Mouse (Mus musculus) c-Kit-negative CD71-positive TER-119-positive erythroid progenitor cells, embryonic 14.5 days (primary cell): ENCODE measurements around the gene Pabpn1l.
A peak's percentile ranks its signal among the peaks of the same experiment; 100 is the strongest.
"Not testable (repeated sequence)": the region's sequence is repeated elsewhere in the genome, so short reads cannot be mapped to it uniquely, and the experiment has no call there.

Source experiments
- DNase-seq: peaks from one replicate; pipeline ENCODE4 v3.0.0-alpha.2; 2013; ENCODE audit warnings: low read depth, low spot score

Gene Pabpn1l

DNA sequence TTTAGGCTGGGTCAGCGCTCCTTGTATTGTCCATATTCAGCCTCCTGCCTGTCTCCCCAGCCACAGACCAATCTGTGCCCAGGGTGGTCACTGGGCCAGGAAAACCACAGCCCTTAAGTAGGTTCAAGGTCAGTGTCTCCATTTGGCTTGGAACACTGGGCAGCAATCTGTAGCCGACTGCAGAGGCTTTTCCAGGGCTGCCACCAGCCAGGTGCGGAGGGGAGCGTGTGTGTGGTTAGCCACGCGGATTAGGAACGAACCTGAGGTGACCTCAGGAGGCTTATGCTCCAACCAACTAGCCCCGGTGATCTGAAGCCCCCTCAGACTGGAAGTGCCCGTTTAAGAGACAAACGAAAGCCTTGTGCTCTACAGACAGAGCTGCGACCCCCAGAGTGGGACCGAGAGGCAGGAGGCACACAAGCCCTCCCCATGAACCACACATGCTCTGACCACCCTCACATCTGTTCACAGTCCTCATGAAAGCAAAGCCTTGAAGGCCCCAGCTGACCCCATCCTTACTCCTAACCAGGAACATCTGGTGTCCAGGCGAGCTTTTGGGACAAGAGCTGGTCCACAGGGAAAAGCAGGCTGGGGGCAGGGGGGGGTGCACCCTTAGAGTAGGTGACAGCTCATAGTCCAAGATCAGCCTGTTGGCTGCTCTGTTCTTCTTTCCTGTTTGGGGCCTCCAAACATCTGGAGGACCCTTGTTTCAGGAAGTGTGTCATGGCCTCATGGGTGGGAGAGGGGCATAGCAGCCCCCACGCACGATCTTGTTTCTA is 25.8 kb upstream of the Pabpn1l start:
- DNase-seq: no peak

- no peak for DNase-seq
These were observed 23.8 kb upstream of the Pabpn1l start for GRCm38 (mm10) chr8:122646337-122646736.

DNA sequence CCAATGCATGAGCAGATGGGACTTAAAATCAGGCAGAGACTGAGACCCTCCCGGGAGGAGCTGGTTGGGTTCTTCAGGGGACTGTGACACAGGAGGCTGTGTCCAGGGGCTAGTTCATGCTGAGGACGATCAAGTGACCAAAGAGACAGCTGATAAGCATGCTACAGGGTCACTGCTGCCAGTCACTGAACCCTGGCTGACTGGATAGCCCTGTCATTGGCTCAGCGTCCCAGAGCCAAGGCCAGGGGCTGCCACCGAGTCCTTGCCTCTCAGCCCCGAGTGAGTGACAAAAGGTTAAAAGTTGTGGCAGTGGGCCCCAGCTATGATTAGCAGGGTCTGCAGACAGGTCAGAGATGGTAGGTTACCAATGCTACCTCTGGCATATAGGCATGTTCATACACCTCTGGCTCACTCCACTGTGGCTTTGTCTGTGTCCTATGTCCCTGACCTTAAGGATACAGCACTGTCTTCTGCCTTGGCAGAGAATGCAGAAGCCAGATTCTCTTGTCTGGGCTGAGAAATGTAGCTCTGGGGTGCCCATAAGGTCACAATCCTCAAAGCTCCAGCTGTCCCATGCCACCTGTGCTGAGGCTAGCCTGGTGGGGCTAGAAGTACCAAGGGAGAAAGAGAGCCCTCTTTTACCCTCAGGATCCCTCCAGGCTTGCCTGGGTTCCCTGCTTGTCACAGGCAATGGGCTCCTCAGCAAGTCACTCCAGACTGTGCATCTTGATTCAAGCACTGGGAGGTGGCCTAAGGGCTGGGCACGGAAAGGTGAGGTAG is 21.8 kb upstream of the Pabpn1l start:
- no peak for DNase-seq

DNA sequence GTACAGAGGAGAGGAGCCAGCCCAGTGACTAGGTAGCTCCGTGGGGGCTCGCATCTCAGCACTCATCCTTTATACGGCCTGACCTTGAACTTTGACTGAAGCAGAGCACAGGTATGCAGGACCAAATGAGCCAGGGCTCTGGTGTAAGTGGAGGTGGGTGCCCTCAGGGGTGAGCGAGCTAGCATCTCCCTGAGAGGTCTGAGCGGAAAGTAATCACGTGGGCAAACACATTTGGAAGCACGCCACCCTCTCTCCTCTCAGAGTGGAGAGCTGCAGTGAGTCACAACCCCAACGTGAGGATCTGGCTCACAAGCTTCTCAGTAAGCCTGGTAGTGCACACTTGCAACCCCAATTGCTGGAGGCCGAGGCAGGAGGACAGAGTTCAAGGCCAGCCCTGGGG is 19.5 kb upstream of the Pabpn1l start:
- DNase-seq: no peak

DNA sequence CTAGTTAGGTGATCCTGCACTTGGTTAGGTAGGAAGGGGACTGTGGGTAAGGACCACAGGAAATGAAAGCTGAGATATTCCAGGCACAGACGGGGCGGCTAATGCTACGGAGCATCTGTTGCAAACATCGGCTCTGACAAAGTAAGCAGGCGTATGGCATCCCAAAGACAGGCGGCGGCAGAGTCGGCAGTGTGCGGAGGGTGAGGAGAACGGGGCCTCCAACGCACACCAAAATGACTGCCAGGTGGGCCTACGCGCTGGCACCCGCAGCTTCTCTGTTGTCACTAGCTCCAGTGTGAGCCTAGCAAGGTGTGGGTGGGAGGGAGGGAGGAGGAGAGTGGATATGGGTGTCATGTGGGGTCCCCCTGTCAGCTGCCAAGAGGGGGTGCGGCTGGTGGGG is 18.9 kb upstream of the Pabpn1l start:
- no peak for DNase-seq

GRCm38 (mm10) chr8:122640825-122641224 is 18.3 kb upstream of the Pabpn1l start:
- no peak for DNase-seq

- no peak for DNase-seq
These were observed 17.1 kb upstream of the Pabpn1l start for GRCm38 (mm10) chr8:122639521-122640248.

GRCm38 (mm10) chr8:122638601-122639000 is 16.1 kb upstream of the Pabpn1l start:
- DNase-seq: no peak

DNA sequence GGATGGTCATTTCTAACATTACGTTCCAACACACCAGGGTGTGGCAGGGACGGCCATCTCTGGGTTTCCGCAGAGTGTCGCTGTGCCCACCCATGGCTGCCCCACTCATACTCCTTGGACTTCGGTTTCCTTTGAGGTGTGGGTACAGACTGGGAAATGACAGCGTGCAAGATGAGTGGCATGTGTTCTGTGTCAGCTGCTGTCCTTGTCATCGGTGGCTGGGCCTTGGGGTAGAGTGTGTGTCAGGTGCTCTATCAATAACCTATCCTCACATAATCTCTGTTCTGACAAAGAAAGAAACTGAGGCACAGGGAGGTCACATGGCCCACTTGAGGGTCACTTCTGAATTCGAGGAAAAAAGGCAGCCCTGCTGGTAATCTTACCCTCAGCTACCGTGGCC is 14.7 kb upstream of the Pabpn1l start:
- DNase-seq: no peak

DNA sequence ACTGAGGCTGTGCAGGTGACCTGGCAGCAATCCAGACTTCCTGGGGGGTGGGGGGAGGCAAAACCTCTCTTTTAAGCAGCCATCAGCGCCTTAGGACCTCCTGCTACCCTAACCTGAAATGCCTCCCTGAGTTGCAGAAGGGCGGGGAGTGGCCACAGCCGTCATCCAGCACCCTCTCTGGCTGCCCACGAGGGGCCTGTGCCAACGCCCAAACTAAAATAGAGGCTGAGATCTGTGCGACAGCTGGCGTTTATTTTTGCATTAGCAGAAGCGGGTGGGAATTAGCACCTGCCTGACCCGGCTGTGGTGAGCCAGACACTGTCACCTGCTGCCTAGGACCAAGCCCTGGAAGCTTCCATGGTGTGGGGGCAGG is 14.2 kb upstream of the Pabpn1l start:
- no peak for DNase-seq

DNA sequence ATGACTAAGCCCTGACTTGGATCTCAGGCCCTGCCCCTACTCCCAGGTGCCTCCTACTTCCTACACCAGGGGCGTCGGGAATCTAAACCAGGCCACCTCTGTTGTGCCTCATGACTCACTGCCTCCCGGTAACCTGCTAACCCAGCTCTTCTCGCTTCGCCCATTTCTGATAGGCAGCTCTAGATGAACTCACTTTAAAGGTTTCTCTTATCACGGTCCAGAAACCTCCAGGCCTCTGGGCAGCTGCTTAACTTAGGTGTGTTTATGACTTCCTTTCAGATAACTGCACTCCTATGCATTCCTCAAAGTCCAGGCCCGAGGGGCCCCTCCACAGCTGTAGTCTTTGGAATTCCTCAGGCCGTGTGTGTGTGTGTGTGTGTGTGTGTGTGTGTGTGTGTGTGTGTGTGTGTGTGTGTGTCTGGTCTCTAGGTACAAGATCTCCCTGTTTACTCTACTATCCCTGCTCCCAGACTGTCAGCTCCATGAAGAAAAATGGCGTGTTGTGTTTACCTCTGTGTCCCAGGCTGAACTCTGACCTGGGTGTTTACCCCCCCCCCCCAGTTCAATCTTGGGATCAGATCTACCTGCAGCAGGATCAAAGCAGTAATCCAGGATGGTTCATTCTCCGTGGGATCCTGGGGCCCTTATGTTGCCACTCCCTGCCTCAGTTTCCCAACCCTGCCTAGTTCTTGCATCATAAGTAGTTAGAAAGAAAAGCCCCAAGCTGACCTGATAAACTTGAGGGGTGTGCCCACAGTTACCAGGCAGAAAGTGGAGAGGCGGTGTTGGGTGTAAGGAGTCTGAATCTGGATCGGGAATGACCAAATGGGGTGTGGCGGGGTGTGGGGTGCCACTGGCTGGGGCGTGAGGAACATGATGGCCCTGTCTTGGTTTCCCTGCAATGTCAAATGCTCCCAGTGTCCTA is 13.6 kb upstream of the Pabpn1l start:
- DNase-seq: peak; percentile 42

DNA sequence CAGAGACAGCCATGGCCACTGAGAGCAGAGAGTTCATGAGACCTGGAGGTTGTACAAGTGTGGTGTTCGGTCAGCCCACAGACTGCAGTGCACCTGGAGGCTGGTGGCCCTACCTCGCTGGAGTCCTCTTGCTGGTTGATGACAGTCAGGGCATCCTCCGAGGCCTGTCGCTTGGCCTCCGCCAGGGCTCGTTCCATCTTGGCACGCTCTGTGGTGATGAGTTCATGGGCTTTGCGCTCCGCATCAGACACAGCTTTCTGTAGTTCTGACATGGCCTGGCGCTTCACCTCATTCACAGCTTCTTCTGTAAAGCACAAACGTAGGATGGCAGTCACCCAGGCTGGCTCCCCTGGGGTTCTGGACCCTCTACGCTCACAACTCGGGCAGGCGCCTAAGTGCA is 10.7 kb upstream of the Pabpn1l start:
- no peak for DNase-seq

GRCm38 (mm10) chr8:122632134-122632533 is 9.6 kb upstream of the Pabpn1l start:
- not testable (repeated sequence) for DNase-seq

- no peak for DNase-seq
These were observed 8.2 kb upstream of the Pabpn1l start for GRCm38 (mm10) chr8:122630696-122631095.

GRCm38 (mm10) chr8:122629388-122629787 is 6.8 kb upstream of the Pabpn1l start:
- no peak for DNase-seq

GRCm38 (mm10) chr8:122626896-122627295 is 4.4 kb upstream of the Pabpn1l start:
- DNase-seq: no peak

DNA sequence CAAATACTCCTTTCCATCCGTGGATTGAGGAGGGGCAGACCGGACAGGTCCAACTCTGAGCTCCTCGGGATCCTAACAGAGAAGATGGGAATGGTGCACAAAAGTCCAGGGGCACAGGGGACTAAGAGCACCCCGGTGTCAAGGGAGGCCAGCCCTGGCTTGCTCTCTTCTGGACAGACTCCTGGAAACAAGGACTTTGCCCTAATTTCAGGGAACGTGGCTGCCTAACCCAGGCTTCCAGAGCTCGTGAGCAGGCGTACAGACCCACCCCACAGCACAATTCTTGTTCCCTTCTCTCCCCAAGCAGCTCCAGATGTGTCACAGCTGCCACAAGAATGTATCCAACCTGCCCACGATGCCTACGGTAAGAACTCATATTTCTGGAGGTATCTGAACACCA is 3.3 kb upstream of the Pabpn1l start:
- DNase-seq: no peak

DNA sequence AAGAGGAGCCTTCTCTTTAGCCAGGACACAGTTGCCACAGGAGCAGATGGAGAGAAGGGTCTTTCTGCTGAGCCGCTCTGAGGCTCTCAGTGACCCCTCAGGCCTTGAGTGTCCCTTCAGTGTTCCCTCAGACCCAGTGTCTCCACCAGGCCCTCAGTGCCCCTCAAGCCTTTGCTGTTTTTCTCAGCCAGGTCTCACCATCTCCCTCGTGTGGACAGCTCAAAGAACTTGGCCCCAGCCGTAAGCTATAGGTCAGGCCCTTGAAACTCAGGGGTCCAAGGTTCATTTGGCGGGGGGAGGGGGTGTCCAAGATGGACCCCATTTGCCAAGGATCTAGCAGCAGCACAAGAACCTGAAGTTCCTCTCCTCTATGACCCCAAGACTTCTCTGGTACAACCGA is 2.1 kb upstream of the Pabpn1l start:
- no peak for DNase-seq

DNA sequence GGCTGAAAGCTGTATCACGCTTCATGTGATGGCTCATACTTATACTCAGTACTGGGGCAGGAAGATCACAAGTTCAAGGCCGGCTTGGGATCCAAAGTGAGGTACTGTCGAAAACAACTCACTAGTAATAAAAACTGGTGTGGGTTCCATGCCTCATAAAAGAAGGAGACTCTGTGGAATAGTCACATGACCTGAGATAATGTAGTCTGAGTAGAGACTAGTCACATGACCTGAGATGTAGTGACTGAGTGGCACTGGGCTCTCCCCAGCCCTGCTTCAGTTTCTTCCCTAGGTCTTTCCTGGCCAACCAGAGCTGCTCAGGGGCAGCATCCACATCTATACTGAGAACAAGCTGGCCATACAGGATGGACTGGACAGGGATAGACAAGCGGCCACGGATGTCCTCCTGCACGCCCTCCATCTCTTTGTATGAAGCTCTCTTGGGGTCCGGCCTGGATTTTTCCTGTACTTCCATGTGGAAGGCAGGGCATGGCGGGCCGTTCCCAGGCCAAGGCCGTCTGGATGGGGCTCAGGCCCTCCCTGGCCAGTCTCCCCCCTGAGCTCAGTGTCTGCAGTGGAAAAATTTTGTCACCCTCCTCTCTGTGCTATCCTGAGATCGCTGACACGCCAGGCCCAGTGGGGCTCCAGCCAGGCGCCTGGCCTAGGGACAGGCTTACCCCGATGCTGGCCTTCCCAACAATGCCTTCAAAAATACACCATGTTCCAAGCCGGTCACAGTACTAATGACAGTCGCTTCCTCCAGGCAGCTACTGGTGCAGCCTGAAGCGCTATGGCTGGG is 1.5 kb upstream of the Pabpn1l start:
- no peak for DNase-seq

GRCm38 (mm10) chr8:122620446-122620845 is 2.1 kb downstream of the Pabpn1l start:
- no peak for DNase-seq
